Mouse (Mus musculus) neutrophil, adult 83 days (primary cell): ENCODE measurements around the gene Zc3h10. TPM values are rescaled to one million over a fixed set of nuclear protein-coding genes. Genes with fewer than 3 reads are reported as not detected.

Source experiments
- total RNA-seq, 2 experiments: library from RNA; stranded (reverse); gene quantifications; one replicate each; pipeline ENCODE4 v1.2.4; 2023

Zc3h10 gene
- 10 to 100 TPM; 25.3 to 27.3 TPM for total RNA-seq

GRCm38 (mm10) chr10:128547361-128548032 lies at the start of gene Zc3h10:
Gene Zc3h10 (minus strand): TSS chr10:128547774.

GRCm38 (mm10) chr10:128589464-128590192 lies 42.1 kb upstream of the Zc3h10 start, which contains the start of gene Erbb3:
Gene Erbb3 (minus strand): TSS chr10:128589652.

GRCm38 (mm10) chr10:128565788-128566531 lies 18.4 kb upstream of the Zc3h10 start, which contains the start of gene Pa2g4:
Gene Pa2g4 (minus strand): TSS chr10:128565987.

GRCm38 (mm10) chr10:128548947-128549681 lies 1.5 kb upstream of the Zc3h10 start, which contains the start of gene Rpl41:
Gene Rpl41 (minus strand): TSS chr10:128549305.

GRCm38 (mm10) chr10:128525671-128526308 lies 21.8 kb downstream of the Zc3h10 start, which contains the start of gene Esyt1:
Gene Esyt1 (minus strand): TSS chr10:128525871.

GRCm38 (mm10) chr10:128498590-128498989 lies 49.0 kb downstream of the Zc3h10 start, which contains the start of gene Myl6b:
Gene Myl6b (minus strand): TSS chr10:128498685.

GRCm38 (mm10) chr10:128493695-128494666 lies 53.6 kb downstream of the Zc3h10 start, which contains the start of gene Myl6:
Gene Myl6 (minus strand): TSS chr10:128494145.

Other genes with a start within 250 kb of the Zc3h10 start
- not detected for gene Il23a, start 249.0 kb downstream of the Zc3h10 start, total RNA-seq
- gene Pan2, start 244.4 kb downstream of the Zc3h10 start, total RNA-seq = 10 to 100 TPM; 30.3 to 33.9 TPM
- gene Cnpy2, start 225.3 kb downstream of the Zc3h10 start, total RNA-seq = 10 to 100 TPM; 34.4 to 34.6 TPM
- gene Cs, start 210.0 kb downstream of the Zc3h10 start, total RNA-seq = 100 to 1,000 TPM; 101 to 107 TPM
- 10 to 100 TPM; 15.7 to 16.2 TPM for gene Coq10a, start 178.8 kb downstream of the Zc3h10 start, total RNA-seq
- 10 to 100 TPM; 39.9 to 40.3 TPM for gene Ankrd52, start 170.7 kb downstream of the Zc3h10 start, total RNA-seq
- gene Slc39a5, start 146.5 kb downstream of the Zc3h10 start, total RNA-seq = not detected
- gene Nabp2, start 136.3 kb downstream of the Zc3h10 start, total RNA-seq = 10 to 100 TPM; 36.2 to 39.9 TPM
- 10 to 100 TPM; 34.9 to 38.0 TPM for gene Rnf41, start 136.1 kb downstream of the Zc3h10 start, total RNA-seq
- gene Smarcc2, start 88.5 kb downstream of the Zc3h10 start, total RNA-seq = 10 to 100 TPM; 94.8 to 95.9 TPM
- gene Myl6, start 53.6 kb downstream of the Zc3h10 start, total RNA-seq = 1,000 to 10,000 TPM; 1,082 to 1,094 TPM
- gene Myl6b, start 49.1 kb downstream of the Zc3h10 start, total RNA-seq = 1 to 10 TPM; 2.3 to 2.7 TPM
- gene Esyt1, start 21.9 kb downstream of the Zc3h10 start, total RNA-seq = 100 to 1,000 TPM; 141 to 160 TPM
- gene Rpl41, start 1.5 kb upstream of the Zc3h10 start, total RNA-seq = 1,000 to 10,000 TPM; 1,718 to 1,914 TPM
- 10 to 100 TPM; 50.1 to 53.8 TPM for gene Pa2g4, start 18.2 kb upstream of the Zc3h10 start, total RNA-seq
- 1 to 10 TPM in 1 of 2 experiments, under 1 TPM in 1; 0.85 to 1.1 TPM for gene Erbb3, start 41.9 kb upstream of the Zc3h10 start, total RNA-seq
- gene Rps26, start 79.0 kb upstream of the Zc3h10 start, total RNA-seq = 100 to 1,000 TPM; 512 to 560 TPM
- gene Ikzf4, start 98.2 kb upstream of the Zc3h10 start, total RNA-seq = not detected
- gene Suox, start 126.3 kb upstream of the Zc3h10 start, total RNA-seq = 1 to 10 TPM; 3.1 to 4.9 TPM
- gene Rab5b, start 148.5 kb upstream of the Zc3h10 start, total RNA-seq = 100 to 1,000 TPM; 108 to 111 TPM
- gene Pmel, start 156.4 kb upstream of the Zc3h10 start, total RNA-seq = 1 to 10 TPM; 2.4 to 3.0 TPM
- gene Cdk2, start 157.3 kb upstream of the Zc3h10 start, total RNA-seq = 10 to 100 TPM; 81.0 to 81.2 TPM
- 10 to 100 TPM; 42.5 to 51.0 TPM for gene Dgka, start 197.1 kb upstream of the Zc3h10 start, total RNA-seq
- 10 to 100 TPM; 18.2 to 22.3 TPM for gene Pym1, start 200.1 kb upstream of the Zc3h10 start, total RNA-seq
- gene Mmp19, start 243.1 kb upstream of the Zc3h10 start, total RNA-seq = 1 to 10 TPM; 6.6 to 7.3 TPM